11 mouse cellular contexts compared by ENCODE assay signal in genomic region chr9:40687053-40687452, GRCm38 (mm10). TPM values are rescaled to one million over a fixed set of nuclear protein-coding genes. Genes with fewer than 3 reads are reported as not detected.
DNase-seq lines count a peak whose midpoint lies in the region; ATAC-seq lines count a peak whose summit lies in the region.
"Had no signal": no experiment of that assay in that cellular context is flagged by ENCODE, and none has a peak within 500 bp of the region (broad histone marks: within the 10 kb centered on the region; RNA-seq: fewer than 3 reads in every experiment).

No protein-coding gene starts in this region.

- H3K4me1 ChIP-seq in forebrain, embryonic 15.5 days, result peaks cover 31% of the 10 kb centered on the region
- no peaks in the 10 kb centered on the region for H3K4me1 ChIP-seq in liver, embryonic 16.5 days (ENCODE audit: control insufficient read depth, low read depth, low read length)

- peak overlapping the region; percentile 70 for H3K9ac ChIP-seq in forebrain, embryonic 15.5 days (replicated peaks)
- H3K9ac ChIP-seq in liver, embryonic 16.5 days (ENCODE audit: low read depth, low read length), result no peak overlapping the region

- ATAC-seq in forebrain, embryonic 15.5 days (replicated peaks), result 0 out of 2 replicates have a peak, but pooled peaks have one; percentile 11
- no peak for ATAC-seq in liver, embryonic 16.5 days (ENCODE audit: low read depth)
- ATAC-seq: CD4-positive, CD25-positive, alpha-beta regulatory T cell, adult 4 months had no signal

- peak overlapping the region; percentile 74 for H3K4me2 ChIP-seq in forebrain, embryonic 15.5 days (replicated peaks)
- H3K4me2 ChIP-seq in liver, embryonic 16.5 days (ENCODE audit: low read depth, low read length), result no peak overlapping the region

- peak; percentile 91 for DNase-seq in heart, adult 11 months
- DNase-seq in heart, postnatal 4 days, result no peak
- DNase-seq in 3T3-L1 (ENCODE audit: low read depth, low spot score), result peak; percentile 15
- no peak for DNase-seq in right cerebral cortex, postnatal 14 days
- DNase-seq in gastrocnemius, postnatal 25 days, result no peak
- no peak for DNase-seq in frontal cortex, postnatal 25 days (ENCODE audit: low spot score in 2 of 2)

- WGBS in forebrain, embryonic 15.5 days, result 41% methylated on average over 5 of the region's 5 CpGs
- 41% methylated on average over 5 of the region's 5 CpGs for WGBS in liver, embryonic 16.5 days (ENCODE audit: insufficient replicate concordance)

- H3K36me3 ChIP-seq in forebrain, embryonic 15.5 days, result no peaks in the 10 kb centered on the region
- no peaks in the 10 kb centered on the region for H3K36me3 ChIP-seq in liver, embryonic 16.5 days (ENCODE audit: control insufficient read depth, insufficient read depth)

- peak overlapping the region; percentile 93 for H3K27ac ChIP-seq in forebrain, embryonic 15.5 days (replicated peaks)
- H3K27ac ChIP-seq in liver, embryonic 16.5 days (ENCODE audit: low read length), result no peak overlapping the region

- peak overlapping the region; percentile 74 for H3K4me3 ChIP-seq in forebrain, embryonic 15.5 days
- 0 out of 2 replicates have a peak overlapping the region, but pooled peaks have one; percentile 6 for H3K4me3 ChIP-seq in liver, embryonic 16.5 days (ENCODE audit: low read depth, low read length)

- no peaks in the 10 kb centered on the region for H3K27me3 ChIP-seq in forebrain, embryonic 15.5 days
- H3K27me3 ChIP-seq in liver, embryonic 16.5 days (ENCODE audit: control insufficient read depth, insufficient read depth, low read depth, low read length), result peaks cover 30% of the 10 kb centered on the region

- H3K9me3 ChIP-seq in forebrain, embryonic 15.5 days, result no peaks in the 10 kb centered on the region
- no peaks in the 10 kb centered on the region for H3K9me3 ChIP-seq in liver, embryonic 16.5 days (replicated peaks; ENCODE audit: control insufficient read depth, low read length)

RNA-seq across cellular contexts. Expression of gene Clmp, which starts 1.3 kb away (rescaled TPM):
- total RNA-seq in heart, postnatal 4 days (2021), result 10 to 100 TPM in 1 of 2 experiments, 1 to 10 TPM in 1; 9.5 to 10.6 TPM
- 53.9 and 56.3 TPM in 2 replicates for polyA plus RNA-seq in forebrain, embryonic 15.5 days (2015; fragmentation: Nextera tagmentation; extraction: Ambion mirVana)
- 0.61 and 1.2 TPM in 2 replicates for polyA plus RNA-seq in liver, embryonic 16.5 days (2015; fragmentation: Nextera tagmentation; extraction: Ambion mirVana)
- 1 to 10 TPM; 5.3 to 6.6 TPM for total RNA-seq in gastrocnemius, postnatal 25 days (2021)

RNA-seq across cellular contexts. Expression of gene Gm21915, which starts 16.6 kb away (rescaled TPM):
- not detected for total RNA-seq in heart, postnatal 4 days (2021)
- not detected in 2 replicates for polyA plus RNA-seq in forebrain, embryonic 15.5 days (2015; fragmentation: Nextera tagmentation; extraction: Ambion mirVana)
- polyA plus RNA-seq in liver, embryonic 16.5 days (2015; fragmentation: Nextera tagmentation; extraction: Ambion mirVana), result not detected in 2 replicates
- total RNA-seq in gastrocnemius, postnatal 25 days (2021), result not detected
- total RNA-seq: adrenal gland, postnatal 4 days; layer of hippocampus, postnatal 14 days had no signal
- polyA plus RNA-seq: CD4-positive, CD25-positive, alpha-beta regulatory T cell, adult 4 months had no signal

Comparison
In these comparisons a context has a peak if more than half of its experiments do, and no peak if none do; other contexts are left out.
1. DNase-seq: peak in heart, adult 11 months (single experiment) and 3T3-L1 (single experiment); none in heart, postnatal 4 days (single experiment), right cerebral cortex, postnatal 14 days (single experiment), gastrocnemius, postnatal 25 days (single experiment) and frontal cortex, postnatal 25 days (0 of 2).